Mouse (Mus musculus) limb, embryonic 11.5 days (tissue): ENCODE results near the gene Homer1. TPM values are rescaled to one million over a fixed set of nuclear protein-coding genes. Genes with fewer than 3 reads are reported as not detected.

Source experiments
- ATAC-seq: fragments of 200-750 bp; cut with Nextera tagmentation; 2 replicates; pipeline ENCODE4 v1.8.0; 2017; ENCODE audit warnings: low read depth; ENCODE audit not compliant: insufficient number of reproducible peaks, low FRiP score, low TSS enrichment
- DNase-seq: peaks from one replicate; pipeline ENCODE4 v3.0.0-alpha.2; 2015; ENCODE audit warnings: low spot score
- H3K27ac ChIP-seq: fragments of 300-500 bp; sonication (generic); replicated peaks from 2 replicates; pipeline ENCODE4 v1.5.1; 2014; ENCODE audit warnings: low read depth, mild to moderate bottlenecking, low read length
- H3K27me3 ChIP-seq: fragments of 300-500 bp; sonication (generic); 2 replicates; pipeline ENCODE4 v1.6.1; 2014; ENCODE audit warnings: mild to moderate bottlenecking, low read length, mixed read lengths; ENCODE audit not compliant: control insufficient read depth, insufficient read depth
- H3K36me3 ChIP-seq: fragments of 300-500 bp; sonication (generic); 2 replicates; pipeline ENCODE4 v1.6.1; 2014; ENCODE audit warnings: mild to moderate bottlenecking, low read length, moderate library complexity, mixed read lengths; ENCODE audit not compliant: control insufficient read depth, insufficient read depth
- H3K4me1 ChIP-seq: fragments of 300-500 bp; sonication (generic); 2 replicates; pipeline ENCODE4 v1.6.1; 2014; ENCODE audit warnings: low read length, mixed read lengths; ENCODE audit not compliant: control insufficient read depth, insufficient read depth
- H3K4me2 ChIP-seq: fragments of 300-500 bp; sonication (generic); 2 replicates; pipeline ENCODE4 v1.6.1; 2014; ENCODE audit warnings: low read depth, mild to moderate bottlenecking, moderate library complexity; ENCODE audit not compliant: severe bottlenecking
- H3K4me3 ChIP-seq: fragments of 300-500 bp; sonication (generic); 2 replicates; pipeline ENCODE4 v1.5.1; 2014; ENCODE audit warnings: low read depth, low read length
- H3K9ac ChIP-seq: fragments of 300-500 bp; sonication (generic); 2 replicates; pipeline ENCODE4 v1.6.1; 2014; ENCODE audit warnings: mild to moderate bottlenecking, low read length
- H3K9me3 ChIP-seq: fragments of 300-500 bp; sonication (generic); 2 replicates; pipeline ENCODE4 v1.6.1; 2016; ENCODE audit warnings: low read length; ENCODE audit not compliant: control insufficient read depth
- WGBS: fragments of 180-500 bp; shearing (Covaris S2); extraction: QIAGEN DNeasy Blood & Tissue Kit; methylation state at CpG from one replicate; pipeline ENCODE4 v1.1.7; 2014; 5-methylcytosine and 5-hydroxymethylcytosine counted together
- polyA plus RNA-seq: library from polyadenylated mRNA; unstranded; fragments of >200 nt; fragmentation: Nextera tagmentation; extraction: Ambion mirVana; gene quantifications from 2 replicates; pipeline ENCODE4 v1.2.1, GENCODE M21; 2014

Gene Homer1
- polyA plus RNA-seq, 1 experiment from 2014 or later, result 13.7 TPM

GRCm38 (mm10) chr13:93388594-93389241 lies 89.3 kb downstream of the Homer1 start:
- H3K9me3 ChIP-seq, result no peaks in the 10 kb centered on the region
- H3K4me2 ChIP-seq, result no peak overlapping the region
- 66% methylated on average over 7 of the region's 7 CpGs for WGBS
- peak overlapping the region; percentile 45; the same call in 1 of the 2 replicates for H3K27ac ChIP-seq
- no peaks in the 10 kb centered on the region for H3K27me3 ChIP-seq
- no peak overlapping the region for H3K4me3 ChIP-seq
- H3K4me1 ChIP-seq, result no peaks in the 10 kb centered on the region
- no peaks in the 10 kb centered on the region for H3K36me3 ChIP-seq
- DNase-seq (no peak), ATAC-seq (peak; percentile 41; the same call in 1 of the 2 replicates)
- H3K9ac ChIP-seq, result no peak overlapping the region

- no peaks in the 10 kb centered on the region for H3K4me1 ChIP-seq
- no peaks in the 10 kb centered on the region for H3K9me3 ChIP-seq
- ATAC-seq (peak; percentile 88), DNase-seq (peak; percentile 62)
- no peak overlapping the region for H3K4me3 ChIP-seq
- H3K9ac ChIP-seq, result no peak overlapping the region
- no peak overlapping the region for H3K4me2 ChIP-seq
- H3K36me3 ChIP-seq, result no peaks in the 10 kb centered on the region
- WGBS, result 2% methylated on average over 2 of the region's 2 CpGs
- no peaks in the 10 kb centered on the region for H3K27me3 ChIP-seq
- peak overlapping the region; percentile 45; the same call in 1 of the 2 replicates for H3K27ac ChIP-seq
Measured at GRCm38 (mm10) chr13:93389242-93389625, 89.8 kb downstream of the Homer1 start.

GRCm38 (mm10) chr13:93399710-93400216 lies 100.3 kb downstream of the Homer1 start:
- H3K4me2 ChIP-seq, result no peak overlapping the region
- peaks cover 6% of the 10 kb centered on the region; the same call in 1 of the 2 replicates for H3K36me3 ChIP-seq
- H3K9me3 ChIP-seq, result no peaks in the 10 kb centered on the region
- H3K27ac ChIP-seq, result no peak overlapping the region
- H3K9ac ChIP-seq, result no peak overlapping the region
- H3K27me3 ChIP-seq, result no peaks in the 10 kb centered on the region
- H3K4me3 ChIP-seq, result no peak overlapping the region
- ATAC-seq (no peak), DNase-seq (no peak)
- 91% methylated on average over 5 of the region's 5 CpGs for WGBS
- H3K4me1 ChIP-seq, result no peaks in the 10 kb centered on the region

GRCm38 (mm10) chr13:93401947-93402346 lies 102.5 kb downstream of the Homer1 start:
- no peak overlapping the region for H3K27ac ChIP-seq
- no peaks in the 10 kb centered on the region for H3K9me3 ChIP-seq
- no peak for ATAC-seq
- no peaks in the 10 kb centered on the region for H3K4me1 ChIP-seq
- H3K4me2 ChIP-seq, result no peak overlapping the region
- H3K4me3 ChIP-seq, result no peak overlapping the region
- 0 out of 2 replicates have a peak, but pooled peaks cover 2% of the 10 kb centered on the region for H3K36me3 ChIP-seq
- WGBS, result 94% methylated on average over 7 of the region's 7 CpGs
- no peak for DNase-seq
- H3K27me3 ChIP-seq, result no peaks in the 10 kb centered on the region
- no peak overlapping the region for H3K9ac ChIP-seq

GRCm38 (mm10) chr13:93406855-93407254 lies 107.4 kb downstream of the Homer1 start:
- Histone ChIP-seq H3K4me3 (no peak overlapping the region), H3K9ac (no peak overlapping the region), H3K36me3 (no peaks in the 10 kb centered on the region), H3K9me3 (no peaks in the 10 kb centered on the region), H3K4me2 (no peak overlapping the region), H3K27me3 (no peaks in the 10 kb centered on the region), H3K4me1 (no peaks in the 10 kb centered on the region), H3K27ac (no peak overlapping the region)
- DNase-seq, result no peak
- 84% methylated on average over 5 of the region's 5 CpGs for WGBS
- ATAC-seq, result no peak

- Histone ChIP-seq H3K9me3 (no peaks in the 10 kb centered on the region), H3K4me2 (no peak overlapping the region), H3K27me3 (no peaks in the 10 kb centered on the region), H3K36me3 (no peaks in the 10 kb centered on the region), H3K4me1 (no peaks in the 10 kb centered on the region), H3K9ac (no peak overlapping the region), H3K27ac (no peak overlapping the region), H3K4me3 (no peak overlapping the region)
- WGBS, result 86% methylated on average over 4 of the region's 4 CpGs
- ATAC-seq (no peak), DNase-seq (no peak)
Measured at GRCm38 (mm10) chr13:93410343-93410742, 110.9 kb downstream of the Homer1 start.

GRCm38 (mm10) chr13:93415055-93415454 lies 115.6 kb downstream of the Homer1 start:
- DNase-seq (no peak), ATAC-seq (no peak)
- no peaks in the 10 kb centered on the region for H3K9me3 ChIP-seq
- no peaks in the 10 kb centered on the region for H3K36me3 ChIP-seq
- H3K9ac ChIP-seq, result no peak overlapping the region
- H3K4me3 ChIP-seq, result no peak overlapping the region
- no peaks in the 10 kb centered on the region for H3K27me3 ChIP-seq
- 91% methylated on average over 5 of the region's 5 CpGs for WGBS
- no peaks in the 10 kb centered on the region for H3K4me1 ChIP-seq
- H3K27ac ChIP-seq, result no peak overlapping the region
- no peak overlapping the region; the same call in 1 of the 2 replicates for H3K4me2 ChIP-seq

GRCm38 (mm10) chr13:93418292-93418691 lies 118.9 kb downstream of the Homer1 start:
- Histone ChIP-seq H3K9ac (no peak overlapping the region), H3K4me3 (no peak overlapping the region), H3K36me3 (no peaks in the 10 kb centered on the region), H3K4me1 (no peaks in the 10 kb centered on the region), H3K4me2 (no peak overlapping the region), H3K27me3 (no peaks in the 10 kb centered on the region), H3K9me3 (no peaks in the 10 kb centered on the region), H3K27ac (no peak overlapping the region)
- DNase-seq (no peak), ATAC-seq (no peak)
- 93% methylated on average over 2 of the region's 2 CpGs for WGBS
